Mouse (Mus musculus) right cerebral cortex, postnatal 25 days (tissue): ENCODE data around the gene Egf.

Experiments
- DNase-seq: peaks from one replicate; pipeline ENCODE4 v3.0.0; 2022

Gene Egf

GRCm38 (mm10) chr3:129649586-129650292 lies 105.4 kb downstream of the Egf start:
- no peak for DNase-seq

GRCm38 (mm10) chr3:129648598-129648997 lies 106.5 kb downstream of the Egf start:
- DNase-seq: no peak

GRCm38 (mm10) chr3:129647312-129647711 lies 107.8 kb downstream of the Egf start:
- DNase-seq: no peak

GRCm38 (mm10) chr3:129646781-129647180 lies 108.3 kb downstream of the Egf start:
- no peak for DNase-seq

GRCm38 (mm10) chr3:129645409-129645808 lies 109.7 kb downstream of the Egf start:
- no peak for DNase-seq

- DNase-seq: no peak
Measured at GRCm38 (mm10) chr3:129641621-129642020, 113.5 kb downstream of the Egf start.

GRCm38 (mm10) chr3:129640211-129641000 lies 114.7 kb downstream of the Egf start:
- DNase-seq: peak; percentile 20

- DNase-seq: no peak
Measured at GRCm38 (mm10) chr3:129639701-129640100, 115.4 kb downstream of the Egf start.

GRCm38 (mm10) chr3:129637446-129637845 lies 117.7 kb downstream of the Egf start:
- DNase-seq: no peak

- no peak for DNase-seq
Measured at GRCm38 (mm10) chr3:129634260-129634901, 120.7 kb downstream of the Egf start.

GRCm38 (mm10) chr3:129633518-129633917 lies 121.6 kb downstream of the Egf start:
- DNase-seq: no peak

GRCm38 (mm10) chr3:129631857-129632256 lies 123.3 kb downstream of the Egf start:
- no peak for DNase-seq

- DNase-seq: no peak
Measured at GRCm38 (mm10) chr3:129631018-129631417, 124.1 kb downstream of the Egf start.
